ENCODE assay signal across 26 mouse cellular contexts in the genomic region with DNA sequence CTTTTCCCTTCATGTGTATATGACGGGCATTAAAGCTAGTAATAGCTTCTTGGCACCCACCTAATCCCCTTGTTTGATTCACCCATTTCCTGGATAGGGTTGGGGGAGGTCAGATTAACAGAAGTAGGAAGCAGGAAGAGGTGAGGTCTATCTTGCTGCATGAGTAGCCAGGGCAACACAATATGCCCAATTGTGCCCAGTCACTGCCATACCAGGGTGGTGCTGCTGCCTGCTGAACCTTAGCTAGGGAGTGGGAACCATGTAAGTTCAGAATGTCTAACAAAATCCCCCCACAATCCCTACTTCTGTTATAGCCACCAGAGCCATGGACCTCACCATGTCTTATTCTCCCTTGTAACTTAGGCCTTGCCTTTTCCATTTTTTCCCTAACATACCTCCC.
"Had no signal": no experiment of that assay in that cellular context is flagged by ENCODE, and none has a peak within 500 bp of the region (broad histone marks: within the 10 kb centered on the region; RNA-seq: fewer than 3 reads in every experiment).

No protein-coding gene starts in this region.

- ATAC-seq: intestine, embryonic 16.5 days; liver, postnatal 0 days; lung, postnatal 0 days; midbrain, embryonic 13.5 days; midbrain, embryonic 16.5 days had no signal

- H3K9ac ChIP-seq: limb, embryonic 12.5 days; limb, embryonic 15.5 days; liver, embryonic 14.5 days; liver, postnatal 0 days; lung, embryonic 14.5 days; midbrain, embryonic 13.5 days; neural tube, embryonic 13.5 days; stomach, embryonic 15.5 days had no signal

- H3K27me3 ChIP-seq: limb, embryonic 12.5 days; limb, embryonic 15.5 days; midbrain, embryonic 13.5 days; neural tube, embryonic 13.5 days; stomach, embryonic 15.5 days had no signal

- H3K27ac ChIP-seq: layer of hippocampus, adult 2 months; left cerebral cortex, adult 2 months; limb, embryonic 12.5 days; limb, embryonic 15.5 days; liver, embryonic 14.5 days; macrophage; midbrain, embryonic 10.5 days; midbrain, embryonic 13.5 days; neural tube, embryonic 13.5 days; stomach, embryonic 15.5 days had no signal

- DNase-seq: kidney, adult 18-20 months; kidney, adult 9 months; kidney, postnatal 25 days; layer of hippocampus, adult 9-11 months; liver, postnatal 0 days; lung, embryonic 14.5 days; right cerebral cortex, postnatal 14 days; right cerebral cortex, postnatal 4 days; spleen, adult 18-20 months; thymus, adult 2 months; thymus, postnatal 25 days had no signal

- H3K4me1 ChIP-seq: limb, embryonic 15.5 days; midbrain, embryonic 13.5 days; neural tube, embryonic 13.5 days; stomach, embryonic 15.5 days had no signal

- H3K4me3 ChIP-seq: layer of hippocampus, adult 2 months; left cerebral cortex, adult 2 months; limb, embryonic 12.5 days; limb, embryonic 15.5 days; midbrain, embryonic 10.5 days; midbrain, embryonic 13.5 days; myocyte; neural tube, embryonic 13.5 days; stomach, embryonic 15.5 days had no signal

- H3K4me2 ChIP-seq: limb, embryonic 12.5 days; limb, embryonic 15.5 days; liver, embryonic 11.5 days; lung, embryonic 14.5 days; midbrain, embryonic 13.5 days; neural tube, embryonic 13.5 days; stomach, embryonic 15.5 days had no signal

- H3K36me3 ChIP-seq: limb, embryonic 12.5 days; limb, embryonic 15.5 days; midbrain, embryonic 10.5 days; midbrain, embryonic 13.5 days; neural tube, embryonic 13.5 days; stomach, embryonic 15.5 days had no signal

- H3K9me3 ChIP-seq: limb, embryonic 12.5 days; limb, embryonic 15.5 days; midbrain, embryonic 10.5 days; midbrain, embryonic 13.5 days; neural tube, embryonic 13.5 days; stomach, embryonic 15.5 days had no signal
